Mouse (Mus musculus) bone marrow, adult 2 months (tissue): Measurements from ENCODE around the gene Dlg3. TPM values are rescaled to one million over a fixed set of nuclear protein-coding genes. Genes with fewer than 3 reads are reported as not detected.

Source experiments
- H3K27ac ChIP-seq: fragments of 200-500 bp; 2 replicates; pipeline ENCODE4 v1.5.1; 2012; ENCODE audit warnings: low read depth, mild to moderate bottlenecking, control low read depth, inconsistent platforms, low read length; ENCODE audit not compliant: control insufficient read depth, poor library complexity, insufficient read depth
- H3K4me1 ChIP-seq: fragments of 200-500 bp; 2 replicates; pipeline ENCODE4 v1.6.1; 2011; ENCODE audit warnings: low read length; ENCODE audit not compliant: control insufficient read depth, insufficient read depth
- H3K4me3 ChIP-seq: fragments of 200-500 bp; replicated peaks from 2 replicates; pipeline ENCODE3; 2011; ENCODE audit warnings: mild to moderate bottlenecking, low read depth, low read length, control low read depth; ENCODE audit not compliant: control insufficient read depth
- CTCF ChIP-seq: fragments of 200-500 bp; IDR thresholded peaks from 2 replicates; pipeline ENCODE4 v1.5.1; 2011; ENCODE audit warnings: low read length, control low read depth; ENCODE audit not compliant: control insufficient read depth, insufficient read depth
- POLR2A ChIP-seq: fragments of 200-500 bp; IDR thresholded peaks from 2 replicates; pipeline ENCODE4 v1.6.1; 2011; ENCODE audit warnings: low read depth, mild to moderate bottlenecking, control low read depth, low read length, borderline replicate concordance; ENCODE audit not compliant: control insufficient read depth
- WGBS: fragments of 180-500 bp; shearing (Covaris S2); methylation state at CpG from one replicate; pipeline ENCODE4 v1.1.7; 2018; 5-methylcytosine and 5-hydroxymethylcytosine counted together
- polyA plus RNA-seq: library from polyadenylated mRNA; stranded (reverse); fragments of >200 nt; gene quantifications from 2 replicates; pipeline ENCODE4 v1.2.4, GENCODE M21; 2011; ENCODE audit warnings: low replicate concordance; ENCODE audit not compliant: missing spikeins, insufficient read depth, insufficient read length

The Dlg3 gene
- polyA plus RNA-seq = 3.2 and 4.1 TPM in 2 replicates

DNA sequence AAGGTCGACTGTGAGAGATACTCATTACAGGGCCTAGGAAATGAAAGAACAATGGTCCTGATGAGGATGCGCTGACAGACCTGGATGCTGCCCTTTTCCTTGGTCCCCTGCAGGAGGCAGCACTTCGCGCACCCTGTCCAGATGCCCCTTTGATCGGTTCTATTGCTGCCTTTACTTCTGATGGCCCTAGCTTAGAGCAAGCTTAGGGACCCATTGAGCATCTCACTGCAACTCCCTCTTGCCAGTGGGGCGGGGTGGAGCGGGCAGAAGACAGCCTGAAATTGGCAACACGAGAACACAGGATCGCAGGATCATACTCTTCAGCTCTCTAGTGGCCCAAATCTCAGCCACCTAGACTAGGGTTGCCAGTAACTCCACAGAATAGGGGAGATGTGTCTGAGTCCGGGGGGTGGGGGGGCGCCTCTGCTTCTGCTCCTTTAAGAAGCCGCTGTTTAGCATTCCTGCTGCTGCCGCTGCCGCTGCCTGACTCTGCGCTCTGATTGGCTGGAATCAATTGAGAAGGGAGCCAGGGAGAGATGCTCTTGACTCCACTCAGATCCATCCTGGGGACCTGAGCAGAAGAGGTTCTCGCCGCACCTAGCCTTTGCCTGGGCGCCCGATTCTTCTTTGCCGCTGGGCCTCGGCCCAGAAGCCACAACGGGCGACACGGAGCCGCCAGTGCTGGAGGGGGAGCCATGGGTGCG lies at the start of gene Dlg3:
Dlg3 (plus strand) TSS at position 542 of the 704 bp plus-strand sequence.
- 20% methylated on average over 26 of the region's 26 CpGs for WGBS
- Histone ChIP-seq H3K27ac (no peak within 1 kb of the TSS), H3K4me1 (no peaks in the 10 kb centered on the region), H3K4me3 (no peak within 1 kb of the TSS)
- no peak for TF ChIP-seq CTCF
- no peak for TF ChIP-seq POLR2A

DNA sequence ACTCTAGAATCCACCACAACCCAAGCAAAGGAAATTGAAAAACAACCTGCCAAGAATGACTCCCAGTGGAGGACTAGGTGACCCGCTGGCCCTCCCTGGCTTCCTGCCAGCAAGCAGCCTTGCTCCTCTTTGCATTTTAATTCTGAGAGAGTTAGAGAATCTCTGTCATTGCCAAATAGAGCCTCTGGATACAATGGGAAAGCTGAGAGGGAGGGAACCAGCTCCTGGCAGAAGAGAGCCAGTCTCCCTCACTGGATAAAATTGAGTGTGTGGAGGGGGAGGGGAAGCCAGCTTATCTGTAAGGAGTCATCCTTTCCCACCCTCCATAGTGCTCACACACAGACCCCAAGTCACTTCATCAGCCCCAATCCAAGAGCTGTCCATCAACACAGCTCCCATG lies 38.6 kb upstream of the Dlg3 start:
- no peak overlapping the region for H3K27ac ChIP-seq
- no peaks in the 10 kb centered on the region for H3K4me1 ChIP-seq
- WGBS = 55% methylated on average over 1 of the region's 1 CpGs
- H3K4me3 ChIP-seq = no peak overlapping the region
- TF ChIP-seq CTCF (no peak), POLR2A (no peak)

DNA sequence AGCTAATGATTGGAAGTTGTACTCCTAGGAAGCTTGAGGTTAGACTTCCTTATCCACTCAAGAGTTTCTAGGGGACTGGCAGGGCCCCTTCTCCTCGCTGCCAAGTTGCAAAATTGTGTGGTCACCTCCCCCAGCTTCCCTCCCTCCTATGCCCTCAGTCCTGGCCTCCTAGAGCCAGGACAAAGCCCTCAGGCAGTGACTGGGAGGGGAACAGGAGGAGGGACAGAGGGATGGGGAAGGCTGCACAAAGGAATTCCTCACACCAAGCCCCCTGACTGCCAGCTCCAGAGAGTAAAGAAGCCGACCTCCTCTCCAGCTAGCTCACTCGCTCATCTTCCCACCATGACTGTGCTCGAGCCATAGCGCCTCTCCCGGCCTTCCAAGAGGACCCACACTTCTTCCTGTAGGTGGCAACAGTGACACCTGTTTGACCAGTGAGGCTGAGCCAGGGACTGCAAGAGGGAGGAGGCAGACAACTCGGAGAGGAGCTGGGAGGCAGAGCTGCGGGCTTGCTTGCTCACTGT lies 37.8 kb upstream of the Dlg3 start, which contains the start of gene Gdpd2:
Gdpd2 (plus strand) TSS at position 209 of the 524 bp plus-strand sequence.
- no peak for TF ChIP-seq POLR2A
- TF ChIP-seq CTCF = no peak
- H3K4me1 ChIP-seq = no peaks in the 10 kb centered on the region
- WGBS = 9% methylated on average over 8 of the region's 8 CpGs
- H3K27ac ChIP-seq = no peak within 1 kb of the TSS
- H3K4me3 ChIP-seq = no peak within 1 kb of the TSS

DNA sequence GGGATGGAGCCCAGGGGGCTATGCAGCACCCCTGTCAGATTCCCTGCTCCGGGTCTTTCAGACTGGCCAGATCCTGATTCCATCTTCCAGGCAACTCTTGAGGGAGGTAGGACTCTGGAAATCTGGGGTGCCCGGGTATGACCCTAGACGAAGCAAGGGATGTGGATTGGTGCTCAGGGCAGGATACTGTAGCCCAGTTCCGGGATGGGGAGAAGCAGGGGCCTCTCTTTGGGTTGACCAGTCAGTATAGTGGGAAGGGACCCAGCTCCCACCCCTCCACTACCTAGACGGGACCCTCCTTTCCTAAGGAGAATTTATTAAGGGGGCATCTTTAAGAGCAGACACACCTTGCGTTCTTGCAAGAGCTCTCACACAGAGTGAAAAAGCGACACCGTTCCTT lies 37.3 kb upstream of the Dlg3 start:
- WGBS = 49% methylated on average over 8 of the region's 8 CpGs
- Histone ChIP-seq H3K4me3 (no peak overlapping the region), H3K27ac (no peak overlapping the region), H3K4me1 (no peaks in the 10 kb centered on the region)
- TF ChIP-seq CTCF (no peak), POLR2A (no peak)

DNA sequence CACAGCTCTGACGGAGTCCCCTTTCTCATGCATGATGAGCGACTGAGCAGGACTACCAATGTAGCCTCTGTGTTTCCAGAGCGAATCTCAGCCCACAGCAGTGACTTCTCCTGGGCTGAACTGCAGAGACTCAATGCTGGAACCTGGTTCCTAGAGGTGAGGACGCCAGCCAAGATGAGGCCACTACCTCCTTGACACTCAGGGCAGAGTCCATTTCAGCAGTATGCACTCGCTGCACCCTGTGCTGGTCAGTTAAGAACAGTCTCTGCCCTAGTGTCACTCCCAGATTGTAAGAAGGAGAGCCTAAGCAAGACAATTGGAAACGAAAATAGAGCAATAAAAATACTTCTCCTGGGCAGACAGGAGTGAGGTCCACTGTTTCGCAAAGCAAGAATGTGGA lies 33.2 kb upstream of the Dlg3 start:
- no peaks in the 10 kb centered on the region for H3K4me1 ChIP-seq
- no peak overlapping the region for H3K4me3 ChIP-seq
- 72% methylated on average over 7 of the region's 7 CpGs for WGBS
- H3K27ac ChIP-seq = no peak overlapping the region
- no peak for TF ChIP-seq CTCF
- TF ChIP-seq POLR2A = no peak

DNA sequence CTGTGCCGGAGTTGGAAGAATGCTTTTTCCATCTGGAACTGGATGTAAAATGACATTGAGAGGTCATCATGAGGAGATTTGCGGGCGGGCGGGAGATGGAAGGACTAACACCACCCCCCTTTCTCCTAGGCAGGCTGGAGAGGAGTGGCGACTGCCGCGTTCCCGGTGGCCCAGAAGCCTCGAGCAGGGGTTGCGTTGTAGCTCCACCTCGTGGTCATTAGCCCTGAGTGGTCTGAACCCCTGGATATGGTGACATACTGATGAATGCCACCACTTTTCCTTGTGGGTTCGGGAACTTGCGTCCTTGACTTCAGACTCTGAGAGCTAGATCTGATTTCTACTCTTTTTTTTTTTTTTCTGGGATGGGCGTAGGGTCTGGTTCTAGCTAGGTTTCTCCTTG lies 28.6 kb upstream of the Dlg3 start:
- Histone ChIP-seq H3K27ac (no peak overlapping the region), H3K4me1 (no peaks in the 10 kb centered on the region; the same call in 1 of the 2 replicates), H3K4me3 (no peak overlapping the region)
- TF ChIP-seq POLR2A (no peak), CTCF (peak; percentile 41)
- 23% methylated on average over 14 of the region's 14 CpGs for WGBS

DNA sequence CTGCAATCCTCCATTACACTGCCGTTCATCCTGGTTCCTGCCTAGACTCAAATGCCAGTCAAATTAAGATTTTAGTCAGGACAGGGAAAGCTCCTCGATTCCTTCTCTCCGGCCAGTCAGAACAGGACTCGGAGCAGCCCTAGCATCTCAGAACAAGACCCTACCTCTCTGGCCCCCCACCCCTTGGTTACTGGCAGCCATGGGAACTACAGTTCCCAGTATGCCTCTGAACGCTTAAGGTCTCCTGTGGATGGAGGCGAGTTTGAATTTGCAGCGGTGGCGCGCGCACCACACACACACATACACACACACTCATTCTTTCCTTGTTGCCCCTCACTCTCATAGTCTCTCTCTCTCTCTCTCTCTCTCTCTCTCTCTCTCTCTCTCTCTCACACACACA lies 28.1 kb upstream of the Dlg3 start:
- TF ChIP-seq POLR2A = no peak
- no peak for TF ChIP-seq CTCF
- H3K4me3 ChIP-seq = no peak overlapping the region
- H3K4me1 ChIP-seq = no peaks in the 10 kb centered on the region; the same call in 1 of the 2 replicates
- no peak overlapping the region for H3K27ac ChIP-seq
- 16% methylated on average over 10 of the region's 10 CpGs for WGBS

DNA sequence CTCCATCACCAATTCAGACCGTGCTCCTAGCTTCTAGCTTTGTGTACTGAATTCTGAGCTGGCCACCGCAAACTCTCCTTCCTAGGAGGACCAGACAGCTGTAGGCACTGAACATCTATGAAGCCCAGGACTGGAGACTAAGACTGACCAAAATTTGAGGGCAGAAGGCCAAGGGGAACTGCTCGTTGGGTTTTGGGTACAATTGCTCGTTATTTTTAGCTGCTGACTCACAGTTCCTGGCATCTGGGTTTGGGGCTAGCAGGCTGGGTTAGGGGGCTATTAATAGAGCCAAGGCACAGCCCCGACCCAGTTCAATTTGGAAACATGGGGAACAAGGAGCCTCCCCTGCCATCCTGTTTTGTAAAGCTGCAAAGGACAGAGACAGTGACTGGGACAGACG lies 26.7 kb upstream of the Dlg3 start:
- no peak overlapping the region for H3K27ac ChIP-seq
- no peaks in the 10 kb centered on the region; the same call in 1 of the 2 replicates for H3K4me1 ChIP-seq
- TF ChIP-seq POLR2A = no peak
- TF ChIP-seq CTCF = no peak
- WGBS = 15% methylated on average over 6 of the region's 6 CpGs
- no peak overlapping the region for H3K4me3 ChIP-seq
